Mouse (Mus musculus) gastrocnemius, adult 2 months (tissue): ENCODE results near the gene Grid1. TPM values are rescaled to one million over a fixed set of nuclear protein-coding genes. Genes with fewer than 3 reads are reported as not detected.

Experiments
- DNase-seq: peaks from one replicate; pipeline ENCODE4 v3.0.0; 2022
- H3K27ac ChIP-seq: fragments of 200-600 bp; 2 replicates; pipeline ENCODE4 v1.8.1; 2022; ENCODE audit warnings: mild to moderate bottlenecking
- H3K4me3 ChIP-seq: fragments of 200-600 bp; 2 replicates; pipeline ENCODE4 v1.8.1; 2022; ENCODE audit warnings: mild to moderate bottlenecking, moderate library complexity
- CTCF ChIP-seq: fragments of 200-600 bp; IDR thresholded peaks from 2 replicates; pipeline ENCODE4 v1.8.1; 2022; ENCODE audit warnings: antibody characterized with exemption, mild to moderate bottlenecking, moderate library complexity
- intact Hi-C: fragments of 180-260 bp; cut with DNase I; formaldehyde crosslinking; loops from one replicate; pipeline ENCODE4 v1.15.1; 2025
- total RNA-seq, 2 experiments: library from RNA; stranded (reverse); gene quantifications; 2 replicates each; pipeline ENCODE4 v1.2.3; 2021

The Grid1 gene
- total RNA-seq, 2 experiments from 2014 or later = not detected

DNA sequence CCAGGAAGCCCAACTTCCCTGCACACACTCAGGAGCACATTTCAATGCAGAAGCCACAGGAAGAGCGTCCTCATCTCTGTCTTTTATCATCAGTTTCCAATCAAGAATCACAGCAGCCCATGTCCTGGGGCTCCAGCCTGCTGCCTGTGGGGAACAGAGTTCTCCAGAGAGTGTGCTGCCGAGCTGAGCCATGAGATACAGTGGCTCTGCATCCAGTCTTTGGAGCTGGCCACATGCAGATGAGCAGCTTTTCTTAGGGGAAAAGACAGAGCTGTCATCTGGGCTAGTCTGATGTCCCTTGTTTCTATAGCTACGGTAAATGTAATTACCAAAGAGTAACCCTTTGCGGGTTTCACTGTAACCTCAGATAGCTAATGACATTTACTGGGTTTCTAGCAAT, 83.9 kb downstream of the Grid1 start:
- intact Hi-C loops = no loop called here
- no peak overlapping the region for H3K4me3 ChIP-seq

GRCm38 (mm10) chr14:34905697-34906096, 85.8 kb downstream of the Grid1 start:
- TF ChIP-seq CTCF = no peak
- no peak overlapping the region for H3K27ac ChIP-seq
- no peak for DNase-seq
- no peak overlapping the region for H3K4me3 ChIP-seq
- intact Hi-C loops = no loop called here

More for the DNA sequence above, 83.9 kb downstream of the Grid1 start:
- no peak overlapping the region for H3K27ac ChIP-seq
- no peak for DNase-seq
- no peak for TF ChIP-seq CTCF

DNA sequence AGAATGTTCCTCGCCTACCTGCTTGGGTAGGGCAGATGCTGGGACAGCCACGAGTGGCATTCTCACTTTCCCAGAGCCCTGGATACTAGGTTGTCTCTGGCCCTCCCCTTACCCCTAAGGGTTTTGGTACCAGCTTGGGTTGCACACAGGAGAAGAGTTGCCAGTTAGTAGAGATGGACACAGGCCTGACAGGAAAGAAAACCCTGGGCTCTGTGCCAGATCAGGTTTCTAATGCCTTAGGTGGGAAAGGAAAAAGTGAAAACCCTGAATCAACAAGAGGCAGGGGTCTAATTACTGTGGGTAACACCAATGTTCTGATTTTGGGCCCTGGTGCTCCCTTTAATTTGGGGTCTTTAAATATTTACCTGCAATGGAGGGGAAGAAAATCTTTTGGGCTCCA, 88.5 kb downstream of the Grid1 start:
- no peak for TF ChIP-seq CTCF
- H3K4me3 ChIP-seq = no peak overlapping the region
- DNase-seq = no peak
- H3K27ac ChIP-seq = no peak overlapping the region
- intact Hi-C loops = no loop called here

- TF ChIP-seq CTCF = no peak
Measured at GRCm38 (mm10) chr14:34908804-34909203, 88.9 kb downstream of the Grid1 start.

DNA sequence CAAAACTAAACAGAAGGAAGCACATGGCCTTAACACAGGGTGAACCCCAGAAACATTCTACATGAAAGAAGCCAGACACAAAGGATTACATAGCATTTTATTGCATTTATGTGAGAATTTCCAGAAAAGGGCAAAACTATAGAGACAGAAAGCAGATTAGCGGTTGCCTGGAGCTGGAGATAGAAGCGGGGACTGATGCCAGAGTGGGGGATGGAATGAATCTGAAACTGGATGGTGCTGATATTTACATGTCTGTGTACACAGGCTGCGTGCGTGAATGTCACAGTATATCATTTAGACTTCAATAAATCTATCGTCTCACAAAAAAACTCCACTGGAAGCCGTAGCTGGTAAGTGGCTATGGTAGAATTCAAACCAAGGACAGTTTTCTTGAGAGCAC, 96.4 kb downstream of the Grid1 start:
- H3K4me3 ChIP-seq = no peak overlapping the region
- TF ChIP-seq CTCF = no peak
- H3K27ac ChIP-seq = no peak overlapping the region
- intact Hi-C loops = no loop called here
- DNase-seq = no peak

More at GRCm38 (mm10) chr14:34908804-34909203, 88.9 kb downstream of the Grid1 start:
- DNase-seq = no peak
- intact Hi-C loops = no loop called here
- H3K27ac ChIP-seq = no peak overlapping the region
- H3K4me3 ChIP-seq = no peak overlapping the region

DNA sequence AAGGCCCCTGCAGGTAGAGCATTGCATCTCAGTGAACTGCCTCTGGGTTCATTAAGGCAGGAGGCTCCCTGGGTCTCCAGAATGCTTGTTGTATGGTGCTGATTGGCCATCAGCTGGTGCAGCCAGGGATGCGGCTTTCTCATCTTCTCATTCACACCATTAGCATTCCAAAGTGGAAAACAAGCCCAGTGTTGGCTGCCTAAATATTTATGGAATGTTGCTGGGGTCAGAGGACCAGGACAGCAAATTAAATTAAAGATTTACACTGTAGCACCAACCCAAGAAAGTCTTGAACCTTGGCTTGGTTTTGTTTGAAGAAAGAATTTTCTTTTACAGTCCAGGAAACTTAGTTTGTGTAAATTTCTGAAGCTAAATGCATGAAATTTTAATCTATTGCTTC, 97.2 kb downstream of the Grid1 start:
- intact Hi-C loops = no loop called here
- no peak for TF ChIP-seq CTCF
- no peak overlapping the region for H3K27ac ChIP-seq
- no peak for DNase-seq
- H3K4me3 ChIP-seq = no peak overlapping the region

DNA sequence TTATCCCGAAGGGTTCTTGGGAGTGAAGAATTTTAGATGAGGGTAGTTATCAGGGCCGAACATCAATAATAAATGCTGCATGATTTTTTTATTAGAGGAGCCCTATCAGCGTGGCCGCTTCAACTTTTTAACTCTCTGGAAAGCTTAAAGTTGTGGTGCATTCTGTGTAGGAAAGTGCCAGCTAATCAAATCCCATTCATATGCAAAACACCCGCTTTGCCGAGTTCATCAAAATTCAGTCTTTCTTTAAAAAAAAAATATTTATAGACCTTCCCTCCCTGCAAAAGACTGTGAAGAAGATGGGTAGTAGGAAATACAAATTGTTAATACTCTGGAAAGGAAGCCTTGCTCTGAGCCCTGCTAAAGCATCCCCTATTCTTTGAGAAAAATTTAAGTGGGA, 99.3 kb downstream of the Grid1 start:
- Histone ChIP-seq H3K4me3 (no peak overlapping the region), H3K27ac (no peak overlapping the region)
- intact Hi-C loops = no loop called here
- no peak for TF ChIP-seq CTCF
- no peak for DNase-seq

DNA sequence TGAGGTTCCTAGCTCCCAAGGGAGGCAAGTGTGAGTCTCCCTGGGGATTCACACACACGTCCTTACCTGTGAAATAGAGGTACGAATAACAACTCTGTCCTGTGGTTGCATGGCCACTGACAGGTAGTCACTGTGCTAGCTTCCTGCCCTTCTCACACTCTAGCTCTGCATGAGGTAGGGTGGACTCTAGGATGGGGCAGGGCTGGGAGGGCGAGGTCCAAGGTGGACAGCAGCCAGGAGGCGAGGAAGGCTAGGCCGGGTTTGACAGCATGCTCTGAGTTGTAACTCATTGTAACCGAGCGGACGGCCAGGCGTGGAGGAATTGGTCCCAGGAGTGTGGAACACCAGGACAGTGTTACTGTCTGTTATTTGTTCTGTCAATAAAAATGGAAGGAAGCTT, 101.4 kb downstream of the Grid1 start:
- no peak for DNase-seq
- no peak for TF ChIP-seq CTCF
- Histone ChIP-seq H3K4me3 (no peak overlapping the region), H3K27ac (no peak overlapping the region)
- intact Hi-C loops = no loop called here

- intact Hi-C loops = no loop called here
- no peak overlapping the region for H3K27ac ChIP-seq
Measured at GRCm38 (mm10) chr14:34925021-34925420, 105.1 kb downstream of the Grid1 start.

GRCm38 (mm10) chr14:34930040-34930719, 110.3 kb downstream of the Grid1 start:
- no peak for DNase-seq
- TF ChIP-seq CTCF = no peak
- Histone ChIP-seq H3K27ac (no peak overlapping the region), H3K4me3 (no peak overlapping the region)
- intact Hi-C loops = no loop called here

More at GRCm38 (mm10) chr14:34925021-34925420, 105.1 kb downstream of the Grid1 start:
- no peak overlapping the region for H3K4me3 ChIP-seq
- no peak for DNase-seq
- TF ChIP-seq CTCF = no peak

GRCm38 (mm10) chr14:34933197-34933596, 113.3 kb downstream of the Grid1 start:
- Histone ChIP-seq H3K27ac (no peak overlapping the region), H3K4me3 (no peak overlapping the region)
- intact Hi-C loops = no loop called here
- DNase-seq = no peak
- TF ChIP-seq CTCF = no peak

GRCm38 (mm10) chr14:34936192-34936770, 116.4 kb downstream of the Grid1 start:
- Histone ChIP-seq H3K4me3 (no peak overlapping the region), H3K27ac (no peak overlapping the region)
- TF ChIP-seq CTCF = no peak
- no peak for DNase-seq
- intact Hi-C loops = no loop called here

DNA sequence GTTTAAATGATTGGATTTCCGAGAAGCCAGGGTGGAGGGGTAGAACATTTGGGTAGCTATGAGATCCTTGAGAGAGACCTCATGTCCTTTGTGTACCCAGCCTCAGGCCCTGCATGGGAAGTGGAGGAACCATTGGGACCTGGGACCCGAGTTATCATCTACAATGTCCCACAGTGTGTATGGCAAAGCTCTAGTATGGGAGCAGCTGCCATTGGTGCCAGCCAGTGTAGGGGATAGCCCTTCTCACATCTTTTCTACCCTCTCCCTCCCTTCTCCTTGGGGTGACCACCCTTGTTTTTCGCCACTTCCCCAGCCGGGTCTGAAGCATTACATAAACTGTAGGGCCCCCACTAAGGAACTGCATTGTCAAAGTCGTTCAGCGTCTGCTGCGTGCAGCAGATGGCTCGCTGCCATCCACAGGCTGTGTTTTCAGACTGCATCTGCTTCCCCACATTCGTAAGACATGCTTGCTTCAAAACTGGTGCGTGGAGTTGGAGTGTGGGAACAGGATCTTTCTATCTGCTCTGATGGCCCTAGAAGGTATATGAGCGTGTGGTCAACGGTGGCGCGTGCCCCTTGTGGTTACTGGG, 124.6 kb downstream of the Grid1 start:
- no peak for DNase-seq
- no peak overlapping the region for H3K4me3 ChIP-seq
- no peak for TF ChIP-seq CTCF
- no peak overlapping the region for H3K27ac ChIP-seq
- intact Hi-C loops = no loop called here
